Mouse (Mus musculus): ENCODE results near the gene AB124611.

DNA sequence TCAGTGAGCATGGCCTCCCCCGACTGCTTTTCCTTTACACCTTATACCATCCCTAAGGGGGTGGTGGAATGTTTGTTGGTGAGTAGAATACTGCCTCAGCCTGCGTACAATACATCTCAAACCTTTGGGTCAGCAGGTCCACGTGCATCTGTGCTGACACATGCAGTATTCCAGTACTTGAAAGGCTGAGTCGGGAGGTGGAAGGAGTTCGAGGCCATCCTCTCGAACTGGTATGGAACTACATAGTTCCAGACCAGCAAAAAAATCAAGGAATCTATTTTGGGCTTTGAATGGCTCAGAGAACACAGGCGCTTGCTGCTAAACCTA, 15.3 kb upstream of the AB124611 start:
- no peak for TF ChIP-seq CTCF (IDR thresholded peaks at IDR 0.05)
- TF ChIP-seq EP300 (IDR thresholded peaks at IDR 0.05): no peak
